Mouse (Mus musculus) limb, embryonic 14.5 days (tissue): Measurements from ENCODE around the gene Jak2. TPM values are rescaled to one million over a fixed set of nuclear protein-coding genes. Genes with fewer than 3 reads are reported as not detected.

ENCODE experiments used
- ATAC-seq: fragments of 200-750 bp; cut with Nextera tagmentation; 2 replicates; pipeline ENCODE4 v1.8.0; 2017; ENCODE audit warnings: low read depth, moderate number of reproducible peaks, moderate TSS enrichment; ENCODE audit not compliant: low FRiP score
- DNase-seq: peaks from one replicate; pipeline ENCODE4 v3.0.0-alpha.2; 2015; ENCODE audit warnings: low spot score
- H3K27ac ChIP-seq: fragments of 300-500 bp; sonication (generic); replicated peaks from 2 replicates; pipeline ENCODE4 v1.5.1; 2014; ENCODE audit warnings: low read depth, mild to moderate bottlenecking, low read length, moderate library complexity, mixed read lengths
- H3K27me3 ChIP-seq: fragments of 300-500 bp; sonication (generic); 2 replicates; pipeline ENCODE4 v1.6.1; 2014; ENCODE audit warnings: low read length, mixed read lengths; ENCODE audit not compliant: control insufficient read depth, insufficient read depth
- H3K36me3 ChIP-seq: fragments of 300-500 bp; sonication (generic); 2 replicates; pipeline ENCODE4 v1.6.1; 2014; ENCODE audit warnings: mild to moderate bottlenecking, low read length, moderate library complexity, mixed read lengths; ENCODE audit not compliant: control insufficient read depth, insufficient read depth
- H3K4me1 ChIP-seq: fragments of 300-500 bp; sonication (generic); 2 replicates; pipeline ENCODE4 v1.6.1; 2014; ENCODE audit warnings: antibody characterized with exemption, low read length, mixed read lengths; ENCODE audit not compliant: control insufficient read depth, insufficient read depth
- H3K4me2 ChIP-seq: fragments of 300-500 bp; sonication (generic); replicated peaks from 2 replicates; pipeline ENCODE4 v1.6.1; 2014; ENCODE audit warnings: low read depth, mild to moderate bottlenecking, low read length, moderate library complexity; ENCODE audit not compliant: severe bottlenecking
- H3K4me3 ChIP-seq: fragments of 300-500 bp; sonication (generic); replicated peaks from 2 replicates; pipeline ENCODE4 v1.5.1; 2014; ENCODE audit warnings: low read length
- H3K9ac ChIP-seq: fragments of 300-500 bp; sonication (generic); 2 replicates; pipeline ENCODE4 v1.6.1; 2014; ENCODE audit warnings: mild to moderate bottlenecking, low read depth, low read length, moderate library complexity; ENCODE audit not compliant: severe bottlenecking
- H3K9me3 ChIP-seq: fragments of 300-500 bp; sonication (generic); 2 replicates; pipeline ENCODE4 v1.6.1; 2016; ENCODE audit warnings: low read length; ENCODE audit not compliant: control insufficient read depth
- POLR2A ChIP-seq: fragments of 200-500 bp; IDR thresholded peaks from 2 replicates; pipeline ENCODE4 v1.8.0; 2012; ENCODE audit warnings: inconsistent platforms, mild to moderate bottlenecking, moderate library complexity, borderline replicate concordance; ENCODE audit not compliant: insufficient read depth, insufficient read length; ENCODE audit errors: extremely low read depth
- WGBS: fragments of 180-500 bp; shearing (Covaris S2); extraction: QIAGEN DNeasy Blood & Tissue Kit; methylation state at CpG from one replicate; pipeline ENCODE4 v1.1.7; 2014; 5-methylcytosine and 5-hydroxymethylcytosine counted together
- polyA plus RNA-seq, 2 experiments: library from polyadenylated mRNA; depleted of rRNA in 1 of 2; stranded (reverse) in 1 of 2; unstranded in 1 of 2; fragments of >200 nt; fragmentation: Nextera tagmentation in 1 of 2; extraction: Ambion mirVana in 1 of 2; gene quantifications; 2 replicates each; pipeline versions ENCODE4 v1.2.1 to v1.2.3; 2012 to 2014

Jak2 gene
- polyA plus RNA-seq, 2 experiments = 15.2 to 15.7 TPM

- Histone ChIP-seq H3K9ac (no peak overlapping the region), H3K27me3 (no peaks in the 10 kb centered on the region), H3K4me1 (no peaks in the 10 kb centered on the region), H3K27ac (no peak overlapping the region), H3K9me3 (no peaks in the 10 kb centered on the region), H3K36me3 (peaks cover 36% of the 10 kb centered on the region), H3K4me2 (no peak overlapping the region), H3K4me3 (no peak overlapping the region)
- TF ChIP-seq POLR2A = no peak
- WGBS = 81% methylated on average over 4 of the region's 4 CpGs
- no peak for DNase-seq
- no peak for ATAC-seq
Observed at GRCm38 (mm10) chr19:29292546-29292945, 40.9 kb downstream of the Jak2 start.

- H3K27ac ChIP-seq = no peak overlapping the region
- peaks cover 42% of the 10 kb centered on the region for H3K36me3 ChIP-seq
- no peaks in the 10 kb centered on the region for H3K27me3 ChIP-seq
Observed at GRCm38 (mm10) chr19:29294756-29295155, 43.1 kb downstream of the Jak2 start.

GRCm38 (mm10) chr19:29296166-29296565 lies 44.5 kb downstream of the Jak2 start:
- H3K9me3 ChIP-seq = no peaks in the 10 kb centered on the region
- no peak for ATAC-seq
- DNase-seq = no peak
- no peak overlapping the region for H3K9ac ChIP-seq
- no peaks in the 10 kb centered on the region for H3K27me3 ChIP-seq
- H3K27ac ChIP-seq = no peak overlapping the region
- H3K4me3 ChIP-seq = no peak overlapping the region
- H3K4me2 ChIP-seq = no peak overlapping the region
- TF ChIP-seq POLR2A = no peak
- H3K36me3 ChIP-seq = peaks cover 48% of the 10 kb centered on the region
- no peaks in the 10 kb centered on the region for H3K4me1 ChIP-seq

More at GRCm38 (mm10) chr19:29294756-29295155, 43.1 kb downstream of the Jak2 start:
- H3K9ac ChIP-seq = no peak overlapping the region
- WGBS = 54% methylated on average over 2 of the region's 2 CpGs
- no peaks in the 10 kb centered on the region for H3K9me3 ChIP-seq
- H3K4me3 ChIP-seq = no peak overlapping the region
- ATAC-seq (no peak), DNase-seq (no peak)
- TF ChIP-seq POLR2A = no peak
- H3K4me1 ChIP-seq = no peaks in the 10 kb centered on the region
- H3K4me2 ChIP-seq = no peak overlapping the region

- ATAC-seq = no peak
- TF ChIP-seq POLR2A = no peak
- H3K4me2 ChIP-seq = no peak overlapping the region
- H3K27ac ChIP-seq = no peak overlapping the region
- DNase-seq = no peak
- no peaks in the 10 kb centered on the region for H3K9me3 ChIP-seq
- WGBS = 98% methylated on average over 1 of the region's 1 CpGs
- no peaks in the 10 kb centered on the region for H3K27me3 ChIP-seq
- H3K4me3 ChIP-seq = no peak overlapping the region
- H3K4me1 ChIP-seq = no peaks in the 10 kb centered on the region
- H3K9ac ChIP-seq = no peak overlapping the region
- H3K36me3 ChIP-seq = peaks cover 42% of the 10 kb centered on the region
Observed at GRCm38 (mm10) chr19:29297366-29297765, 45.7 kb downstream of the Jak2 start.

GRCm38 (mm10) chr19:29300919-29301318 lies 49.3 kb downstream of the Jak2 start:
- DNase-seq = no peak
- Histone ChIP-seq H3K9me3 (no peaks in the 10 kb centered on the region), H3K36me3 (peaks cover 46% of the 10 kb centered on the region), H3K9ac (no peak overlapping the region), H3K4me1 (no peaks in the 10 kb centered on the region), H3K4me3 (no peak overlapping the region), H3K4me2 (no peak overlapping the region), H3K27me3 (no peaks in the 10 kb centered on the region), H3K27ac (no peak overlapping the region)
- ATAC-seq = no peak
- WGBS = 87% methylated on average over 13 of the region's 13 CpGs
- TF ChIP-seq POLR2A = no peak

GRCm38 (mm10) chr19:29302119-29302518 lies 50.5 kb downstream of the Jak2 start:
- Histone ChIP-seq H3K27me3 (no peaks in the 10 kb centered on the region), H3K27ac (no peak overlapping the region), H3K4me3 (no peak overlapping the region), H3K36me3 (peaks cover 42% of the 10 kb centered on the region), H3K4me1 (no peaks in the 10 kb centered on the region), H3K9ac (no peak overlapping the region), H3K9me3 (no peaks in the 10 kb centered on the region), H3K4me2 (no peak overlapping the region)
- DNase-seq (no peak), ATAC-seq (no peak)
- no peak for TF ChIP-seq POLR2A
- WGBS = 88% methylated on average over 2 of the region's 2 CpGs
